Mouse (Mus musculus): ENCODE measurements around the gene Notch3.

DNA sequence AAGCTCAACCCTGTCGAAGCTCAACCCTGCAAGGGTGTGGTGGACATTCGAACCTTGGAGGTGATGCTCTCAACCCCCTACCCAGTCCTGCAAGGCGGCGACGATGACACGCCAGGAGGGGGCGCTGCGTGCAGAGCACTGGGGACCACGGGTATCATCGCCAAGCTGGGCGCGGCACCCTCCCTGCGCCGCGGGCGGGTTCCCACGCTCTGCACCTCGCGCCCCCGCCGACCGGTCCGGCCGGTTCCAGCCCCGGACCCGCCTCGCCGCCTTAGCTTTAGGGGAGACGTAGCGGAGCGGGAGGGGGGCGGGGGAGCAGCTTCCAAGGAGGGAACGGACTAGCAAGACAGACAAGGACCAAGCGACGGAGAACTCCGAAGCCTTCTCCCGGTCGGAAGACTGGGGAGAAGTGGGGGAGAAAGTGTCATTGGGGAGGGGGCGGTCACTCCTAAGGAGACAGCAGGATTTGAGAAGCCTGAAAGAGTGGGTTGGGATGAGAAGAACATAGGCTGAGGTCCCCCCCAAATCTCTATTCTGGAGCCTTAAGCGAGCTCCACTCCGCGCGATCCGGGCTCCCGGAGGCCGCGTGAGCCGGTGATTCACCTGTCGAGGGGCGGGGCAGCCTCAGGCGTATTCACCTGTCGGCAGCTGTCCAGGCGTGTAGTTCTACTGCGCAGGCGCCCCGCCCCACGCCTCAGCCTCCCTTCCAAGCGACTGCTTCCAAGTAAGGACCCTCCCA, 4.4 kb downstream of the Notch3 start:
- TF ChIP-seq POLR2A (IDR thresholded peaks at IDR 0.05; ENCODE audit: borderline replicate concordance, extremely low read depth, insufficient read depth, insufficient read length, poor library complexity, severe bottlenecking) (no peak), CTCF (IDR thresholded peaks at IDR 0.05; ENCODE audit: borderline replicate concordance, extremely low read depth, insufficient read depth, insufficient read length) (peak; percentile 81)
